Mouse (Mus musculus): ENCODE measurements around the gene AY358078. TPM values are rescaled to one million over a fixed set of nuclear protein-coding genes. Genes with fewer than 3 reads are reported as not detected.
"Not testable (repeated sequence)": the region's sequence is repeated elsewhere in the genome, so short reads cannot be mapped to it uniquely, and the experiment has no call there.

The AY358078 gene
- polyA plus RNA-seq, 1 experiment: not detected

DNA sequence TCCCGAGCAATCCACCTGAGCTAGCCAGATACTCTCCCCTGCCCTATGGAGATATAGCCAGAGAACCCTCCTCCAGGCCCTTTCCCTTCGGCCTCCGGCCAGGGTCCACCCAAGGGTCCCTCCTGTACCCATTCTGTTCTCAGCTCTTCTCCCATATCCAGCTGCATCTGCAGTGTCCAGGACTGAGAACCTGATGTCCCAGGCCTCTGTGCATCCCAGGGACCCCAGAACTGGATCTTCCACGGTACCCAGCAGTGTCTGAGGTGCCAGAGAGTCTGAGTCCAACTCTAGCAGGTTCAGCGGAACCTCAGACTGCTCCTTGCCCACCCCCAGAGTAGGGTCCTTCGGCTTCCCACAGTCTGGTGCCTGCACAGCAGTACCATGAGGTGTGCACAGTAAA is 29.3 kb downstream of the AY358078 start:
- Histone ChIP-seq H3K4me3 (no peak overlapping the region), H3K4me2 (ENCODE audit: low read depth) (no peak overlapping the region), H3K79me2 (ENCODE audit: control insufficient read depth, insufficient read depth) (no peaks in the 10 kb centered on the region), H3K27me3 (ENCODE audit: control insufficient read depth, insufficient read depth, insufficient read length) (no peaks in the 10 kb centered on the region), H3ac (ENCODE audit: control insufficient read depth, insufficient read length) (no peak overlapping the region), H3K36me3 (ENCODE audit: control insufficient read depth, insufficient read depth) (no peaks in the 10 kb centered on the region)
- no peak for TF ChIP-seq MAX (IDR thresholded peaks at IDR 0.05; ENCODE audit: low read depth)
- TF ChIP-seq MYOD1 (IDR thresholded peaks at IDR 0.05; ENCODE audit: control insufficient read depth in 1 of 3, insufficient read length in 2 of 3, low read depth in 2 of 3): no peak
- no peak for TF ChIP-seq REST (IDR thresholded peaks at IDR 0.05; ENCODE audit: insufficient read depth, insufficient read length)
- no peak for TF ChIP-seq TCF3 (IDR thresholded peaks at IDR 0.05; ENCODE audit: insufficient read length, low read depth)
- TF ChIP-seq CEBPB (IDR thresholded peaks at IDR 0.05; ENCODE audit: insufficient read depth, poor library complexity, severe bottlenecking): no peak
- TF ChIP-seq E2F4 (IDR thresholded peaks at IDR 0.05; ENCODE audit: insufficient read depth): no peak
- no peak for TF ChIP-seq SRF (IDR thresholded peaks at IDR 0.05; ENCODE audit: control insufficient read depth, insufficient read length, low read depth)
- TF ChIP-seq TCF12 (IDR thresholded peaks at IDR 0.05; ENCODE audit: insufficient read depth, poor library complexity, severe bottlenecking): no peak
- no peak for TF ChIP-seq MYOG (IDR thresholded peaks at IDR 0.05; ENCODE audit: control insufficient read depth in 1 of 3, insufficient read depth in 1 of 3, insufficient read length in 2 of 3, low read depth in 2 of 3)
- TF ChIP-seq POLR2AphosphoS2 (IDR thresholded peaks at IDR 0.05; ENCODE audit: insufficient read length, low read depth): no peak
- TF ChIP-seq POLR2A (IDR thresholded peaks at IDR 0.05; ENCODE audit: insufficient read length, low read depth): no peak
- no peak for TF ChIP-seq USF1 (IDR thresholded peaks at IDR 0.05; ENCODE audit: low read depth)

DNA sequence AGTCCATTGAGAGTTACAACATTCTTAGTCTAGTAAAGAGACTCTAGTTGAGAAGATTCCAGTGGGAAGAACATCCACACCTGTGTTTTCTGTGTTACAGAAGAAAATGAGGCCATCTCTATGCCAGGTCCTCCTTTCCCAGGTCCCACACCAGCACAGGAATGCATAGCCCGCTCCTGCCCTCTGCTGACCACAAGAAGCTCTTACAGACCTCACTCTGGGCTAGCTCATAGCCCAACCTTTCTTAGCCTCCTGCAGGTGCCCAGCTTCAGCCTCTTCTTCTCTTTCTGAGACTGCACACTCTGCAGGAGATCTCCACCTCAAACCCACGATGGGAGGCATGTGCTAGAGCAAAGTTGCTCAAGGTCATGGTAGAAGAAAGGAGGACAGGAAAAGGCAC is 38.6 kb downstream of the AY358078 start:
- not testable (repeated sequence) for H3K27me3 ChIP-seq (ENCODE audit: control insufficient read depth, insufficient read depth, insufficient read length); H3K79me2 ChIP-seq (ENCODE audit: control insufficient read depth, insufficient read depth); H3ac ChIP-seq (ENCODE audit: control insufficient read depth, insufficient read length); H3K4me3 ChIP-seq; H3K36me3 ChIP-seq (ENCODE audit: control insufficient read depth, insufficient read depth); H3K4me2 ChIP-seq (ENCODE audit: low read depth)

DNA sequence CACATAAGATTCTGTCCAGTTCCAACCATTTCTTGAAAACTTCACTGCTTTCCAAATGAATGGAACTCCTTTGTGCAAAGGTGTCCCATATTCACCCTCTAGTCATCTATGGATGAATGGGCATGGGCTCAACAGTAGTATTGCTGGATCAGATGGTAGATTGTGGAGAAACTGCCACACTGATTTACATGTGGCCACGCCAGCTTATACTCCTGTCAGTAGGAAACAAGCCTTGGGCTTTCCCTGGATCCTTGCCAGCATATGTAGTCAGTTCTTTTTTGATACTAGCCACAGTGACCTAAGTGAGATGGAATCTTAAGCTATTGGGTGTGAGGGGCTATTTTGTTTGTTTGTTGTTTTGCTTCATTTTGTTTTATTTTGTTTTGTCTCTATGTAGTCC is 42.4 kb downstream of the AY358078 start:
- no peak for TF ChIP-seq E2F4 (IDR thresholded peaks at IDR 0.05; ENCODE audit: insufficient read depth)
- no peak for TF ChIP-seq TCF12 (IDR thresholded peaks at IDR 0.05; ENCODE audit: insufficient read depth, poor library complexity, severe bottlenecking)
- TF ChIP-seq MYOG (IDR thresholded peaks at IDR 0.05; ENCODE audit: control insufficient read depth in 1 of 3, insufficient read depth in 1 of 3, insufficient read length in 2 of 3, low read depth in 2 of 3): no peak
- H3ac ChIP-seq (ENCODE audit: control insufficient read depth, insufficient read length): no peak overlapping the region
- H3K4me2 ChIP-seq (ENCODE audit: low read depth): no peak overlapping the region
- H3K4me3 ChIP-seq: no peak overlapping the region
- H3K79me2 ChIP-seq (ENCODE audit: control insufficient read depth, insufficient read depth): no peaks in the 10 kb centered on the region
- H3K27me3 ChIP-seq (ENCODE audit: control insufficient read depth, insufficient read depth, insufficient read length): no peaks in the 10 kb centered on the region
- H3K36me3 ChIP-seq (ENCODE audit: control insufficient read depth, insufficient read depth): no peaks in the 10 kb centered on the region

DNA sequence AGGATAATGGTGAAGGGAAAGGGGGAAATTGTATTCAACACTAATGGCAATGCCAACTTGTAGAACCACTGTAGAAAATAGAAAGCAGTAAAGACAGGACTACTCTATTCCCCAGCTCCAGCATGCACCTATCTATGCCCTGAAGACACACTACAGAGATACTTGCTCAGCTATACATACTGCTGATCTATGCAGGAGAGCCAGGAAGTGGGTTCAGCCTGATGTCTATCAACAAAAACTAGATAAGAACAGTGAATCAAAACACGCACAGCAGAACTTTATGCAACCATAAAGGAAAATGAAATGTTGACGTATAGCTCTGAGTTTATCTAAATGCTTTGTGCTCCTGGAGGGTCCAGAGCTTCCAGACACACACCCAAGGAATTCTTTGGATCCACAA is 42.9 kb downstream of the AY358078 start:
- TF ChIP-seq MYOG (IDR thresholded peaks at IDR 0.05; ENCODE audit: control insufficient read depth in 1 of 3, insufficient read depth in 1 of 3, insufficient read length in 2 of 3, low read depth in 2 of 3) (no peak), POLR2A (IDR thresholded peaks at IDR 0.05; ENCODE audit: insufficient read length, low read depth) (no peak), POLR2AphosphoS2 (IDR thresholded peaks at IDR 0.05; ENCODE audit: insufficient read length, low read depth) (no peak), TCF3 (IDR thresholded peaks at IDR 0.05; ENCODE audit: insufficient read length, low read depth) (no peak), E2F4 (IDR thresholded peaks at IDR 0.05; ENCODE audit: insufficient read depth) (no peak), TCF12 (IDR thresholded peaks at IDR 0.05; ENCODE audit: insufficient read depth, poor library complexity, severe bottlenecking) (no peak), CEBPB (IDR thresholded peaks at IDR 0.05; ENCODE audit: insufficient read depth, poor library complexity, severe bottlenecking) (no peak), REST (IDR thresholded peaks at IDR 0.05; ENCODE audit: insufficient read depth, insufficient read length) (no peak), MAX (IDR thresholded peaks at IDR 0.05; ENCODE audit: low read depth) (no peak), MYOD1 (IDR thresholded peaks at IDR 0.05; ENCODE audit: control insufficient read depth in 1 of 3, insufficient read length in 2 of 3, low read depth in 2 of 3) (no peak), SRF (IDR thresholded peaks at IDR 0.05; ENCODE audit: control insufficient read depth, insufficient read length, low read depth) (no peak), USF1 (IDR thresholded peaks at IDR 0.05; ENCODE audit: low read depth) (no peak)
- Histone ChIP-seq H3K4me3 (no peak overlapping the region), H3ac (ENCODE audit: control insufficient read depth, insufficient read length) (no peak overlapping the region), H3K36me3 (ENCODE audit: control insufficient read depth, insufficient read depth) (no peaks in the 10 kb centered on the region), H3K4me2 (ENCODE audit: low read depth) (no peak overlapping the region), H3K27me3 (ENCODE audit: control insufficient read depth, insufficient read depth, insufficient read length) (no peaks in the 10 kb centered on the region), H3K79me2 (ENCODE audit: control insufficient read depth, insufficient read depth) (no peaks in the 10 kb centered on the region)

DNA sequence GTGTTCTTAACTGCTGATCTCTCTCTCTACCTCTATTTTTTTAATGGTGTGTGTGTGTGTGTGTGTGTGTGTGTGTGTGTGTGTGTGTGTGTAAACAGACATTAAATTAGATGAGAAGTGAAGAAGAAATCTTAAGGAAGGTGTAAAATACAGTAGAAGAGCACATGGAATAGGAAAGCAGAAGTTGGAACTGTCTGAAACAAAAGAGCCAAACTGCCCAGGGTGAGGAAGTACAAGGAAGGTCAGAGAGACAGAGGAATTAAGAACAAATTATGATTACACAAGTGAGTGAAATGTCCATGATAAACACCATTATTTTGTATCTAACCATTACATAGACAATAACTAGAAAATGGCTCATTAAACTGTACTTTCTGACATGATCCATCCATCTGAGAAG is 44.0 kb downstream of the AY358078 start:
- TF ChIP-seq REST (IDR thresholded peaks at IDR 0.05; ENCODE audit: insufficient read depth, insufficient read length): no peak
- TF ChIP-seq POLR2AphosphoS2 (IDR thresholded peaks at IDR 0.05; ENCODE audit: insufficient read length, low read depth): no peak
- TF ChIP-seq SRF (IDR thresholded peaks at IDR 0.05; ENCODE audit: control insufficient read depth, insufficient read length, low read depth): no peak
- TF ChIP-seq MYOG (IDR thresholded peaks at IDR 0.05; ENCODE audit: control insufficient read depth in 1 of 3, insufficient read depth in 1 of 3, insufficient read length in 2 of 3, low read depth in 2 of 3): no peak
- TF ChIP-seq TCF12 (IDR thresholded peaks at IDR 0.05; ENCODE audit: insufficient read depth, poor library complexity, severe bottlenecking): no peak
- TF ChIP-seq TCF3 (IDR thresholded peaks at IDR 0.05; ENCODE audit: insufficient read length, low read depth): no peak
- TF ChIP-seq MAX (IDR thresholded peaks at IDR 0.05; ENCODE audit: low read depth): no peak
- no peak for TF ChIP-seq POLR2A (IDR thresholded peaks at IDR 0.05; ENCODE audit: insufficient read length, low read depth)
- no peak for TF ChIP-seq USF1 (IDR thresholded peaks at IDR 0.05; ENCODE audit: low read depth)
- no peak for TF ChIP-seq CEBPB (IDR thresholded peaks at IDR 0.05; ENCODE audit: insufficient read depth, poor library complexity, severe bottlenecking)
- TF ChIP-seq E2F4 (IDR thresholded peaks at IDR 0.05; ENCODE audit: insufficient read depth): no peak
- TF ChIP-seq MYOD1 (IDR thresholded peaks at IDR 0.05; ENCODE audit: control insufficient read depth in 1 of 3, insufficient read length in 2 of 3, low read depth in 2 of 3): no peak
- Histone ChIP-seq H3ac (ENCODE audit: control insufficient read depth, insufficient read length) (no peak overlapping the region), H3K27me3 (ENCODE audit: control insufficient read depth, insufficient read depth, insufficient read length) (no peaks in the 10 kb centered on the region), H3K4me3 (no peak overlapping the region), H3K36me3 (ENCODE audit: control insufficient read depth, insufficient read depth) (no peaks in the 10 kb centered on the region), H3K4me2 (ENCODE audit: low read depth) (no peak overlapping the region), H3K79me2 (ENCODE audit: control insufficient read depth, insufficient read depth) (no peaks in the 10 kb centered on the region)
